Mouse (Mus musculus) embryonic facial prominence, embryonic 11.5 days (tissue): ENCODE results near the gene Dand5. TPM values are rescaled to one million over a fixed set of nuclear protein-coding genes. Genes with fewer than 3 reads are reported as not detected.

Experiments
- microRNA-seq: library from miRNA; unstranded; fragments of <30 nt; microRNA quantifications from one replicate; pipeline ENCODE4, GENCODE M21; 2016; ENCODE audit warnings: borderline number of aligned reads
- polyA plus RNA-seq: library from polyadenylated mRNA; unstranded; fragments of >200 nt; fragmentation: Nextera tagmentation; extraction: Ambion mirVana; gene quantifications from 2 replicates; pipeline ENCODE4 v1.2.1, GENCODE M21; 2014

The Dand5 gene
- polyA plus RNA-seq, 1 experiment from 2014 or later, result 3.6 TPM

Small RNA genes within 50 kb of the gene (microRNA-seq; reads per million reads assigned to microRNA genes)
- gene Mir7069, result 8.5 reads per million, percentile 10 among the genes with 10 or more reads in this experiment

Other genes starting within 250 kb of the Dand5 start
- 86.9 and 89.6 TPM in 2 replicates for gene Ier2, start 160.0 kb downstream of the Dand5 start, polyA plus RNA-seq
- gene Trmt1, start 136.5 kb downstream of the Dand5 start, polyA plus RNA-seq, result 61.5 and 64.7 TPM in 2 replicates
- gene Nacc1, start 135.0 kb downstream of the Dand5 start, polyA plus RNA-seq, result 21.0 and 21.1 TPM in 2 replicates
- 4.6 and 5.3 TPM in 2 replicates for gene Lyl1, start 121.4 kb downstream of the Dand5 start, polyA plus RNA-seq
- gene G430095P16Rik, start 99.8 kb downstream of the Dand5 start, polyA plus RNA-seq, result 3.6 and 5.7 TPM in 2 replicates
- gene Nfix, start 22.5 kb downstream of the Dand5 start, polyA plus RNA-seq, result 5.9 and 6.8 TPM in 2 replicates
- 41.5 and 42.3 TPM in 2 replicates for gene Gadd45gip1, start 8.7 kb upstream of the Dand5 start, polyA plus RNA-seq
- 79.6 and 88.2 TPM in 2 replicates for gene Rad23a, start 17.8 kb upstream of the Dand5 start, polyA plus RNA-seq
- 815 and 826 TPM in 2 replicates for gene Calr, start 24.1 kb upstream of the Dand5 start, polyA plus RNA-seq
- gene Farsa, start 34.2 kb upstream of the Dand5 start, polyA plus RNA-seq, result 73.0 and 85.7 TPM in 2 replicates
- 89.2 and 89.9 TPM in 2 replicates for gene Syce2, start 49.3 kb upstream of the Dand5 start, polyA plus RNA-seq
- 40.3 and 40.5 TPM in 2 replicates for gene Gcdh, start 71.1 kb upstream of the Dand5 start, polyA plus RNA-seq
- 11.1 and 14.4 TPM in 2 replicates for gene Klf1, start 79.1 kb upstream of the Dand5 start, polyA plus RNA-seq
- 5.5 and 7.2 TPM in 2 replicates for gene Dnase2a, start 85.7 kb upstream of the Dand5 start, polyA plus RNA-seq
- gene Mast1, start 114.5 kb upstream of the Dand5 start, polyA plus RNA-seq, result 2.8 and 3.9 TPM in 2 replicates
- not detected in 2 replicates for gene Rtbdn, start 124.2 kb upstream of the Dand5 start, polyA plus RNA-seq
- gene Gm49661, start 146.6 kb upstream of the Dand5 start, polyA plus RNA-seq, result not detected in 2 replicates
- gene Prdx2, start 146.8 kb upstream of the Dand5 start, polyA plus RNA-seq, result 1,219 and 1,316 TPM in 2 replicates
- 109 and 137 TPM in 2 replicates for gene Rnaseh2a, start 146.9 kb upstream of the Dand5 start, polyA plus RNA-seq
- gene Junb, start 155.9 kb upstream of the Dand5 start, polyA plus RNA-seq, result 5.4 and 6.2 TPM in 2 replicates
- 11.3 and 14.2 TPM in 2 replicates for gene Hook2, start 167.8 kb upstream of the Dand5 start, polyA plus RNA-seq
- not detected in 2 replicates for gene Best2, start 191.7 kb upstream of the Dand5 start, polyA plus RNA-seq
- gene Asna1, start 202.5 kb upstream of the Dand5 start, polyA plus RNA-seq, result 130 and 132 TPM in 2 replicates
- 172 and 178 TPM in 2 replicates for gene Trir, start 204.0 kb upstream of the Dand5 start, polyA plus RNA-seq
- gene Tnpo2, start 214.1 kb upstream of the Dand5 start, polyA plus RNA-seq, result 17.0 and 20.5 TPM in 2 replicates
- 20.4 and 21.2 TPM in 2 replicates for gene Fbxw9, start 237.2 kb upstream of the Dand5 start, polyA plus RNA-seq
- gene Gm5741, start 245.2 kb upstream of the Dand5 start, polyA plus RNA-seq, result not detected in 2 replicates
- 61.9 and 67.7 TPM in 2 replicates for gene Dhps, start 248.9 kb upstream of the Dand5 start, polyA plus RNA-seq